Mouse (Mus musculus): ENCODE results near the gene Rbm12. TPM values are rescaled to one million over a fixed set of nuclear protein-coding genes. Genes with fewer than 3 reads are reported as not detected.

Gene Rbm12
- total and polyA plus RNA-seq, 3 experiments = 9.6 to 36.5 (median 20.7) TPM

- Histone ChIP-seq H3K4me1 (ENCODE audit: control insufficient read depth in 1 of 2, insufficient read depth in 2 of 2) (no peaks in the 10 kb centered on the region), H3K9me3 (replicated peaks; ENCODE audit: low read length) (no peaks in the 10 kb centered on the region), H3K9ac (ENCODE audit: insufficient read depth, low read depth) (no peak overlapping the region), H3K79me2 (replicated peaks; ENCODE audit: control insufficient read depth, extremely low read depth, insufficient read depth, poor library complexity, severe bottlenecking) (no peaks in the 10 kb centered on the region), H3K27me3 (replicated peaks) (no peaks in the 10 kb centered on the region), H3K36me3 (replicated peaks in 1 of 2; ENCODE audit: control insufficient read depth in 1 of 2, insufficient read depth in 1 of 2, low read length in 1 of 2) (peaks cover 61 to 89% of the 10 kb centered on the region in 2 experiments), H3K4me3 (replicated peaks in 1 of 3; ENCODE audit: low read depth in 2 of 3, low read length in 2 of 3, poor library complexity in 1 of 3) (no peak overlapping the region), H3K4me2 (ENCODE audit: insufficient read depth, low read depth, poor library complexity, severe bottlenecking) (no peak overlapping the region), H3K27ac (ENCODE audit: insufficient read depth, low read depth) (no peak overlapping the region)
- no peak for TF ChIP-seq MAX (IDR thresholded peaks at IDR 0.05; ENCODE audit: low read length)
- dilution Hi-C loops (cut with MboI; ENCODE audit: extremely low pct_ligation_motif_present, extremely low pct_unique_long_range_greater_than_20kb, low sequenced_read_pairs) = no loop called here
- no peak for DNase-seq (ENCODE audit: extremely low read depth)
- in situ Hi-C loops (cut with MboI; ENCODE audit: low pct_ligation_motif_present, low pct_unique_long_range_greater_than_20kb, low sequenced_read_pairs) = no loop called here
These were observed 38.1 kb downstream of the Rbm12 start for GRCm38 (mm10) chr2:156073725-156074124.

GRCm38 (mm10) chr2:156071236-156071635 is 40.5 kb downstream of the Rbm12 start:
- Histone ChIP-seq H3K4me1 (ENCODE audit: control insufficient read depth in 1 of 2, insufficient read depth in 2 of 2) (no peaks in the 10 kb centered on the region), H3K9ac (ENCODE audit: insufficient read depth, low read depth) (no peak overlapping the region), H3K27ac (ENCODE audit: insufficient read depth, low read depth) (no peak overlapping the region), H3K9me3 (replicated peaks; ENCODE audit: low read length) (no peaks in the 10 kb centered on the region), H3K4me2 (ENCODE audit: insufficient read depth, low read depth, poor library complexity, severe bottlenecking) (no peak overlapping the region), H3K36me3 (replicated peaks in 1 of 2; ENCODE audit: control insufficient read depth in 1 of 2, insufficient read depth in 1 of 2, low read length in 1 of 2) (peaks cover 42 to 80% of the 10 kb centered on the region in 2 experiments), H3K79me2 (replicated peaks; ENCODE audit: control insufficient read depth, extremely low read depth, insufficient read depth, poor library complexity, severe bottlenecking) (no peaks in the 10 kb centered on the region), H3K4me3 (replicated peaks in 1 of 3; ENCODE audit: low read depth in 2 of 3, low read length in 2 of 3, poor library complexity in 1 of 3) (no peak overlapping the region), H3K27me3 (replicated peaks) (no peaks in the 10 kb centered on the region)
- in situ Hi-C loops (cut with MboI; ENCODE audit: low pct_ligation_motif_present, low pct_unique_long_range_greater_than_20kb, low sequenced_read_pairs) = no loop called here
- no peak for DNase-seq (ENCODE audit: extremely low read depth)
- dilution Hi-C loops (cut with MboI; ENCODE audit: extremely low pct_ligation_motif_present, extremely low pct_unique_long_range_greater_than_20kb, low sequenced_read_pairs) = no loop called here
- TF ChIP-seq POLR2AphosphoS2 (IDR thresholded peaks at IDR 0.05; ENCODE audit: low read depth, low read length) = no peak
- no peak for TF ChIP-seq UBTF (IDR thresholded peaks at IDR 0.05; ENCODE audit: low read depth, low read length)
- no peak for TF ChIP-seq MAX (IDR thresholded peaks at IDR 0.05; ENCODE audit: low read length)
- no peak for TF ChIP-seq IRF4 (IDR thresholded peaks at IDR 0.05; ENCODE audit: low read depth, low read length)
- TF ChIP-seq ZNF384 (IDR thresholded peaks at IDR 0.05; ENCODE audit: low read depth, low read length) = no peak
- TF ChIP-seq TBP (conservative IDR thresholded peaks at IDR 0.05; ENCODE audit: low read depth, low read length) = no peak
- TF ChIP-seq SIN3A (IDR thresholded peaks at IDR 0.05; ENCODE audit: low read length) = no peak
- TF ChIP-seq ZKSCAN1 (IDR thresholded peaks at IDR 0.05; ENCODE audit: borderline replicate concordance, low read depth, low read length) = no peak

GRCm38 (mm10) chr2:156067916-156068315 is 43.9 kb downstream of the Rbm12 start:
- no peak overlapping the region for H3K27ac ChIP-seq (ENCODE audit: insufficient read depth, low read depth)
- TF ChIP-seq IRF4 (IDR thresholded peaks at IDR 0.05; ENCODE audit: low read depth, low read length) (no peak), ELF1 (IDR thresholded peaks at IDR 0.05; ENCODE audit: low read depth, low read length) (no peak), TBP (conservative IDR thresholded peaks at IDR 0.05; ENCODE audit: low read depth, low read length) (no peak)
- DNase-seq (ENCODE audit: extremely low read depth) = no peak
- H3K9me3 ChIP-seq (replicated peaks; ENCODE audit: low read length) = no peaks in the 10 kb centered on the region
- no peak overlapping the region for H3K4me2 ChIP-seq (ENCODE audit: insufficient read depth, low read depth, poor library complexity, severe bottlenecking)
- no peaks in the 10 kb centered on the region for H3K79me2 ChIP-seq (replicated peaks; ENCODE audit: control insufficient read depth, extremely low read depth, insufficient read depth, poor library complexity, severe bottlenecking)
- no peak overlapping the region for H3K9ac ChIP-seq (ENCODE audit: insufficient read depth, low read depth)
- H3K36me3 ChIP-seq (replicated peaks in 1 of 2; ENCODE audit: control insufficient read depth in 1 of 2, insufficient read depth in 1 of 2, low read length in 1 of 2) = peaks cover 15 to 49% of the 10 kb centered on the region in 2 experiments
- in situ Hi-C loops (cut with MboI; ENCODE audit: low pct_ligation_motif_present, low pct_unique_long_range_greater_than_20kb, low sequenced_read_pairs) (no loop called here), dilution Hi-C loops (cut with MboI; ENCODE audit: extremely low pct_ligation_motif_present, extremely low pct_unique_long_range_greater_than_20kb, low sequenced_read_pairs) (no loop called here)
- no peaks in the 10 kb centered on the region for H3K27me3 ChIP-seq (replicated peaks)
- H3K4me3 ChIP-seq (replicated peaks in 1 of 3; ENCODE audit: low read depth in 2 of 3, low read length in 2 of 3, poor library complexity in 1 of 3) = no peak overlapping the region
- H3K4me1 ChIP-seq (ENCODE audit: control insufficient read depth in 1 of 2, insufficient read depth in 2 of 2) = peaks cover 0 to 6% of the 10 kb centered on the region in 2 experiments; a peak in 2 of 4 replicates

All from CH12.LX (cell line).